Mouse (Mus musculus): ENCODE measurements around the gene Rpap1. TPM values are rescaled to one million over a fixed set of nuclear protein-coding genes. Genes with fewer than 3 reads are reported as not detected.
A peak's percentile ranks its signal among the peaks of the same experiment; 100 is the strongest.

The Rpap1 gene
- total RNA-seq, 2 experiments from 2014 or later: 18.6 to 19.5 TPM

DNA sequence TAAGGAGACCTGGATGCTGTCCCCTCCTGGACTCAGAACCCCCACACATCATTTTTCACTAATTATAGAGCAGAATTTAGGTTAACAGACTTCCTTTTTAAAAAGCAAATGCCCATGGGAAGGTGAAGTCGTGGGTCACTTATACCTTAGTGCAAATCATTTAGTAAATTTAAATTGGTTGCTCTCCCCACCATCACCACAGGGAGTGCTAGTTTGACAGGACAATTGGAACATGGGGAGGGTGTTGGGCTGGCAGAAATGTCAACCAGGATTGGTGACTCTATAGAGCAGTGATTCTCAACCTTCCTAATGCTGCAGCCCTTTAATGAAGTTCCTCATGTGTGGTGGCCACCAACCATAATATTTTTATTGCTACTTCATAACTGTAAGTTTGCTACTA is 42.1 kb downstream of the Rpap1 start:
- Histone ChIP-seq H3K4me3 (peak overlapping the region; percentile 86; the same call in 1 of the 2 replicates), H3K27ac (peak overlapping the region; percentile 97)
- peak; percentile 58 for TF ChIP-seq CTCF (IDR thresholded peaks at IDR 0.05)
- intact Hi-C loops (cut with DNase I): loop anchor here (5.0 kb wide), 1 partner anchor 152 kb away; the partner anchor contains the start of gene Mga
- no peak for DNase-seq (ENCODE audit: extremely low spot score in 1 of 2, low spot score in 2 of 2)

DNA sequence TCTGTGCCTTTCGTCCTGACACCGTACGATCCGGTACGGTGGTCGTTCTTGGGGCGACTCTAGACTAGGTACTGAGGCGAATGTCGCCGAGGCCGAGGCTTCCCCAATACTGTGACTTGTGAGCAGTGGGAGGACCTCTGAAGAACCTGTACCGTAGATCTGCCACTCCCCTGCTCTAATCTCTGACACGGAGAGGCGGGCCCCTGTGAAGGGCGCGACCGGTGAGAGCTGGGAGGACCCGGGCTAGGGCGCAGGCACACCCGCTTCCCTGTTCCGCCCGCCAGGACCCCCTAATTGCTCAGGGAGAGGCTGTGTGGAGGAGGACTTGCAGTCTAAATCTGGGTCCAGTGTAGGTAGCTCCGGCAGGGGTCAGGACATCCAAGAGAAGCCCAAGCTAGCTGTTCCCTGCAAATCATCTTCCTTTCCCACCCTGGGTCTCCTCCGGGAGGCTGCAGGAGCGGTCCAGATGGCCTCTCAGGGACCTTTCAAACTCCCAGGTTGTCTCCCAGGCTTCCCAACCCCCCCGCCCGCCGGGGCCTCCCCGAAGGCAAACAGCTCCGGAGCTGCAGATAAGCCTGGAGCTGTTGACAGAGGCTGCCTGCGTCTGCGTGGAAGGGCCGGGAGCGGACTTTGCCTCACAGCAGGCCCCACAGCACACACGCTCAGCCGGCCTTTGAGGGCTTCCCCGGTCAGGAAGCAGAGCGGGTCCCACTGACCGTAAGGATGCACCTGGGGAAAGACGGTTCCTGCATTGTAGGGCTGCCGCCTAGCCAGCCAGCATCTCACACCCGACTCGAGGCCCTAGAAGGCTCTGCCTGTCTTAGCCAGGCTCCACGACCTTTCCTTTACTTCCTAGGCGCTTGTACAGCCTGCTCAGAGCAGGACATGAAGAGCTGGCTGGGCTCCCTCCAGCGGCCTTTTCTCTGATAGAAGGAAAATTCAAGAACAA is 42.9 kb downstream of the Rpap1 start:
- H3K4me3 ChIP-seq: peak overlapping the region; percentile 86
- peak overlapping the region; percentile 97 for H3K27ac ChIP-seq
- TF ChIP-seq CTCF (IDR thresholded peaks at IDR 0.05): no peak; the same call in 1 of the 2 replicates
- no peak for DNase-seq (ENCODE audit: extremely low spot score in 1 of 2, low spot score in 2 of 2)
- intact Hi-C loops (cut with DNase I): loop anchor here (5.0 kb wide), 1 partner anchor 153 kb away; the partner anchor contains the start of gene Mga

DNA sequence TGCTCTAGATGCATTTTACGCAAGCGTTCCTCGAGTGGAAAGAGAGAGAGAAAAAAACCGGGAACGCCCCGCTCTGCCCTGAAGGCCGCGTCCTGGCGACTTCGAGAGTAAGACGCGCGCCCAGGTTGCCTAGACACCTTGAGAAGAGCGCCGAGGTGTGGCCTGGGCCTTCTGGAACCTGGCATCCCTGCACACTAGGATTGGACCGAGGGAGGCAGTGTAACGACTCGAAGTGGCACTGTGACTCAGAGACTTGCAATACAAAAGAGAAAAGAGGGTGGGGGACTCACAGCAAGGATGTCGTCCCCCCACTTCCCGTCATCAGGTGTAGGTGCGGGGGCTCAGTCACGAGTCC is 43.6 kb downstream of the Rpap1 start:
- H3K4me3 ChIP-seq: peak overlapping the region; percentile 86
- DNase-seq (ENCODE audit: extremely low spot score in 1 of 2, low spot score in 2 of 2): no peak
- H3K27ac ChIP-seq: peak overlapping the region; percentile 97
- TF ChIP-seq CTCF (IDR thresholded peaks at IDR 0.05): no peak; the same call in 1 of the 2 replicates
- intact Hi-C loops (cut with DNase I): no loop called here

DNA sequence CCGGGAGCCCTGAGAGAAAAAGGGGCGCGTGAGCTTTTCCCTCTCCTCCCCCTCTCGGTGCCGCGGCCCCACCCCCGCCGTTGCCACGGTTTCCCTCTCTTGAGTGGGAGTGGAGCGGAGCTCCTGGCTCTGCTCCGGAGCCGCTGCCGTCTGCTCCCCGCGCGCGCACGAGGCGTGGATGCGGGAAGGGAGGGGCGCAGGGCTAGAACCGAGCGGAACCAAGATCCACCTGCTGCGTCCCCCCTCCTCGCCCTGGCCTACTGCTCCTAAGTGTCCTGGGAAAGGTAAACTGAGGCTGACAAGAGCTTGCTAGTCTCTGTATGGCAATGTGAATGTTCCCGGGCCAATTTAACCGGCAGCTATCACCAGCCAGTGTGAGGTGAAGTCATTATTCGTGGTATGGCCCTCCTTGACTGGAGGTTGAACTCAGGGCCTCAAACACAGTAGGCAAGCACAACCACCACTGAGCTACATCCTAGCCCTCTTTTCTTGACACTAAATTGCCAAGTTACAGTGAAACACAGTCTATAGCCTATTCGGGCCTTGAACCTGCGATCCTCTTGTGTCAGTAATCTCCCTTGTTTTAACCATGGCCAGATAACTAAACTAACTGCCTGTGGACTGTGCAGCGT is 44.0 kb downstream of the Rpap1 start:
- peak overlapping the region; percentile 97 for H3K27ac ChIP-seq
- no peak for TF ChIP-seq CTCF (IDR thresholded peaks at IDR 0.05)
- peak; percentile 77 to 79 for DNase-seq (ENCODE audit: extremely low spot score in 1 of 2, low spot score in 2 of 2)
- peak overlapping the region; percentile 86 for H3K4me3 ChIP-seq
- intact Hi-C loops (cut with DNase I): no loop called here

DNA sequence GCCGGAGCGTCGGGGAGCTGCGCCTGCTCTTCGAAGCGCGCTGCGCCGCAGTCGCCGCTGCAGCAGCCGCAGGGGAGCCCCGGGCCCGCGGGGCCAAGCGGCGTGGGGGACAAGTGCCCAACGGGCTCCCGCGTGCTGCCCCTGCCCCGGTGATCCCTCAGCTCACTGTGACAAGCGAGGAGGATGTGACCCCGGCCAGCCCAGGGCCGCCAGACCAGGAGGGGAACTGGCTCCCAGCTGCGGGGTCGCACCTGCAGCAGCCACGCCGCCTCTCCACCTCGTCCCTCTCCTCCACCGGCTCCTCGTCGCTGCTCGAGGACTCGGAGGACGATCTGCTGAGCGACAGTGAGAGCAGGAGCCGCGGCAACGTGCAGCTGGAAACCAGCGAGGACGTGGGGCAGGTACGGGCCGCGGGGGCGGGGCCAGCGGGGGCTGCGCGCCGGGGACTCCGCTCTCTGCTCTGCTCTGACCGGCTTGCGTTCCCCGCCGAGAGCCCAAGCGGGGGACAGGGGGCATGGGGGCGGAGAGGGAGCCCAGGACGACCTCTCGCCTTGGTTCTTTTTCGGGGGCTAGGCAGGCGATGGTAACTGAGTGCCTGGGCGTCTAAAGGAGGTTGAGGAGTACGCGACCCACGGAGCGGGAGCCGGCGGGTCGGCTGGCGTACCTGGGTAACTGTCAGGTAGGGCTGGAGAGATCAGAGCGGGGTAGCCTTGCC is 44.7 kb downstream of the Rpap1 start:
- intact Hi-C loops (cut with DNase I): no loop called here
- H3K4me3 ChIP-seq: peak overlapping the region; percentile 86
- H3K27ac ChIP-seq: peak overlapping the region; percentile 97
- peak; percentile 65 to 68 for DNase-seq (ENCODE audit: extremely low spot score in 1 of 2, low spot score in 2 of 2)
- no peak for TF ChIP-seq CTCF (IDR thresholded peaks at IDR 0.05)

DNA sequence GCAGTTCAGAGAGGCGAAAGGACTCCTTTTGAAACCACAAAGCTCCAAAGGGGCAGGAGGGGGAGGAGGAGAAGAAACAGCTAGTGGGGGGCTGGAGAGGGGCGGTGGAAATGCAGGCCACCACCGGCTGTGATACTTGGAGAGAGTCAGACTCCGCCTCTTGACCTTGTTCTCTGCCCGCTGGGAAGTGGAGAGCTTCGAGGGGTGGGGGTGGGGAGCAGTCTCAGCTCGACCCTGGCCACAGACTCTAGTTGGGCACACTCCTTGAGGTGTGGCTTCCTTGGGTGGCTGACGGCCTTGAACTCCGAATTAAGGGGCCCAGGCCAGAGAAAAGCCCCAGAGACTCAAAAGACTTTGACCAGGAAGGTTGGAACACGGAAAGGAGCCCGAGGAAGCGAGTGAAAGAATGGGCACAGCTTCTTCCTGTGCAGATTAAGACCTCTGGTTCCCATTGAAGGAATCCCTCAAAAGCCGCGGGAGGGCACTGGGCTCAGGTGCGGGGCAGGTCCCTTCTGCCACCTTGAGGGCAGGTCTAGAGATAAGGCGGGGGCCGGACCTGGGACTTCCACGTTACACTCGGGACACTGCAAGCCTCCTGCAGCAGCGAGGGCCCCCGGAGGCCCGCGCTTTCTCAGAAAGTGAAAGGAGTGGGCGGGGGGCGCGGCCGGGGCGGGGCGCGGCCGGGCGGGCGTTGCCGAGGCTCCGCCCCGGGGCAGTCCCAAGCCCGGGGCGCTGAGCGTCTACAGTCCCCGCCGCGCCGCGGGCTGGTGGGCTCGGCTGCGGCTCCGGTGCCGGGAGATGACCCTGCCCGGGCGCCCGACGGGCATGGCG is 45.5 kb downstream of the Rpap1 start, which contains the start of gene Itpka:
TSS of gene Itpka (plus strand) at position 757 of the 831 bp plus-strand sequence.
- Histone ChIP-seq H3K27ac (peak within 1 kb of the TSS; percentile 97), H3K4me3 (peak within 1 kb of the TSS; percentile 86)
- DNase-seq (ENCODE audit: extremely low spot score in 1 of 2, low spot score in 2 of 2): peak; percentile 59 to 60
- intact Hi-C loops (cut with DNase I): no loop called here
- no peak for TF ChIP-seq CTCF (IDR thresholded peaks at IDR 0.05)

DNA sequence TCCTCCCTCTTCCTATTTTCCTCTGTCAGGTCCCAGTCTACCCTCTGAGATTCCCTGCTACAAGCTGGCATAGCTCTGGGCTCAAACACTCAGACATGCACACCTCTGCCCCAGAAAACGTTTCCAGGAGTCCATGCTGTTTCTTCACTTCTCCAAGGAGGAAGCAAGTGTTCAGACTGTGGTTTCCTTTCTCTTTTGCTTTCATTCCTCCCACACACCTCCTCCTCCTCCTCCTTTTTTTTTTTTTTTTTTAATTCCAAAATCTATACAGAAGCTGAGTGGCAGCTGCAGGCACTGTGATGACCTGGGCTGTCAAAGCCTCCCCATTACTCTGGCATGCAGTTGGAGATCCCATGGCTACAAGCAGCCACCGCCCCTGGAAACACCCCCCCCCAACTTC is 46.8 kb downstream of the Rpap1 start:
- Histone ChIP-seq H3K4me3 (no peak overlapping the region), H3K27ac (no peak overlapping the region)
- no peak for DNase-seq (ENCODE audit: extremely low spot score in 1 of 2, low spot score in 2 of 2)
- no peak for TF ChIP-seq CTCF (IDR thresholded peaks at IDR 0.05)
- intact Hi-C loops (cut with DNase I): no loop called here

DNA sequence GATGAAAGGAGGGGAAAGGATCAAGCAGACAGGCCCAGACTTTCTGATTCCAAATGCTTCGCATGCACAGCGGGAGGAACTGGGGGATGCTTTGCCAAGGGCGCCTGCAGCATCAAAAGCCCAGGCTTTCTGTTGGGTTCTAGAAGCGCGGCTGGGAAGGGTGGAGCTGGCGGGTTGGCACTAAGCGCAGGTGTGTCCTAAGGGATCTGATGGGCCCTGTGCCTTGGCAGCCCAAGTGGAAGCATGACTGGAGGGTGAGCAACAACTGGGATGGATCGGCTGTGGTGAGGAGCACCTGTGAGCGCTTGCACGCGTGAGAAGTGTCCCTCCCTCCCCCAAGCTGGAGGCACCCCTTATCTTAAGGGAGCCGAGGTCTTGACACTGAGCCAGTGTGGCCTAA is 50.2 kb downstream of the Rpap1 start:
- no peak for DNase-seq (ENCODE audit: extremely low spot score in 1 of 2, low spot score in 2 of 2)
- intact Hi-C loops (cut with DNase I): no loop called here
- Histone ChIP-seq H3K4me3 (no peak overlapping the region), H3K27ac (no peak overlapping the region)
- no peak for TF ChIP-seq CTCF (IDR thresholded peaks at IDR 0.05)

DNA sequence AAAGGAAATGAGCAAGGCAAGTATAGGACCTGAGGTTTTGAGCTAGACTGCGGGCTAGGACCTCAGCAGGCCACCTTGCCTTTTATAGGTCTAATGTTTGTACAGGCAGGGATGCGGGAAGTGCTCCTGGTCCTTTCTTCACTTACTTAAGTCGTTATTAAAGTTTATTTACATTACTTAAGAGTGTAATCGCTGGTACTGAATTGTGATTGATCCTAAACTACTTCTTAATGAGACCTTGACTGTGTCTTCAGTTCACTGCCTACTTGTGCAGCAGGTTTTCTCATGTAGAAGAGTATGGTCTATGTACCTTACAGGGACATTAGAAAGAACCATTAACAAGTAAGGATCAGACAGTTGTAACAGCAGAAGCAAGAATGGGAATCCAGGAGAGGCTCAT is 56.6 kb downstream of the Rpap1 start:
- intact Hi-C loops (cut with DNase I): no loop called here
- DNase-seq (ENCODE audit: extremely low spot score in 1 of 2, low spot score in 2 of 2): no peak
- no peak for TF ChIP-seq CTCF (IDR thresholded peaks at IDR 0.05)

DNA sequence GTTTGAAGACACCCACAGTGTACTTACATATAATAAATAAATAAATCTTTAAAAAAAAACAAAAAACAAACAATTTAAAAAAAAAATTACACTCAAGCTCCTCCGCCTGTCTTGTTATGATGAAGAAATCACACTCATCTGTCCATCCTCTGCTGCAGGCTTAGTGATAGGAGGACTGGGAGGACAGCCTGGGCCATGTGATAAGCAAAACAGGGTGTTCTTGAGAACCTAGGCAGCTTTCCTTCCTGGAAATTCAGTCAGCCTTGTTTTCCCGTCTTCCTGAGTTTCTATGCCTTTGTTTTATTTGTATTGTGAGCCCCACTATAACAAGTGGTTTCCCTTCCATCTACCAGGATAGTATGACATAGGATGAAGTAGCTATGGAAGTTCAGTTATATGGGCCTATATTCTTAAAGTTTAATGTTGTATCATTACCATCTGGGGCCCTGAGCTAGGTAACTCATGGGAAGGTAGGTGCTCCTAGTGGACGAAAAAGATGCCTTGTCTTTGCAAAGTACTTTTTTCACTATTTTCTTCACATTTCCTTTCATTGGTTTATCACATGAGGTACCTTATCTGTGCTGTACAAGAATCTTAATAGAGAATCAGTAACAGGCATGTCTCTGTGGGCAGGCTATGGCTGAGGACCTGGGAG is 59.4 kb downstream of the Rpap1 start:
- DNase-seq (ENCODE audit: extremely low spot score in 1 of 2, low spot score in 2 of 2): no peak
- H3K27ac ChIP-seq: no peak overlapping the region
- intact Hi-C loops (cut with DNase I): no loop called here
- no peak overlapping the region for H3K4me3 ChIP-seq
- no peak for TF ChIP-seq CTCF (IDR thresholded peaks at IDR 0.05)

More for the DNA sequence above, 56.6 kb downstream of the Rpap1 start:
- no peak overlapping the region for H3K27ac ChIP-seq
- no peak overlapping the region for H3K4me3 ChIP-seq

Measured in left cerebral cortex, adult 2 months (tissue).